Mouse (Mus musculus) ES-Bruce4 (cell line): ENCODE measurements around the gene Ier2.

Experiments used
- CTCF ChIP-seq: IDR thresholded peaks from one replicate; pipeline ENCODE4 v1.8.1; 2011; ENCODE audit warnings: low read depth, low read length
- EP300 ChIP-seq: IDR thresholded peaks from 2 replicates; pipeline ENCODE4 v1.6.1; 2011; ENCODE audit warnings: low read depth, low read length; ENCODE audit not compliant: insufficient read depth
- POLR2A ChIP-seq: IDR thresholded peaks from one replicate; pipeline ENCODE4 v1.8.1; 2011; ENCODE audit warnings: low read length; ENCODE audit not compliant: insufficient read depth

GRCm38 (mm10) chr8:84698288-84698687 is 35.6 kb upstream of the Ier2 start:
- TF ChIP-seq POLR2A: no peak
- TF ChIP-seq CTCF: no peak
- TF ChIP-seq EP300: no peak
